Mouse (Mus musculus): ENCODE measurements around the gene Acap3.

DNA sequence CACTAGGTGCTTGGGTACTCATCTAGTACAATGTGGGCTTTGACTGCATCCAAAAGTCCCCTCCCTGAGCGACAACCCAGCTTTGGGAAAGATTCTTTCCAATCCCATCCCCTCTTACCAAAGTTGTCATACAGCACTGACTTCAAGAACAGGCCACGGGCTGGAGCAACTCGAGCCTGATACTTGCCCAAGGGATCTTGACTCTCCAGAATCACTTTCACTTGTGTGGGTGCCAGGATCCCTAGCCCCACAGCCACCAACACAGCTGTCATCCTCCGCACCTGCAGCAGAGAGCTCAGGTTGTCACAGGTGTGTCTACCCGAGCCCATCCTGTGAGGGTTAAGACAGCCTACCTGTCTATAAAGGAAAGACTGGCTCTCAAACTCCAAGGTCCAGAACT, 2.3 kb upstream of the Acap3 start:
- no peak for TF ChIP-seq POLR2A (IDR thresholded peaks at IDR 0.05; ENCODE audit: borderline replicate concordance, control insufficient read depth, low read depth, low read length)
- TF ChIP-seq CTCF (IDR thresholded peaks at IDR 0.05; ENCODE audit: control insufficient read depth, insufficient read depth, low read length) = no peak

Data from bone marrow, adult 2 months (tissue).